Mouse (Mus musculus) neural tube, embryonic 14.5 days (tissue): Measurements from ENCODE around the gene Lemd2. TPM values are rescaled to one million over a fixed set of nuclear protein-coding genes. Genes with fewer than 3 reads are reported as not detected.
A peak's percentile ranks its signal among the peaks of the same experiment; 100 is the strongest.

ENCODE experiments used
- ATAC-seq: fragments of 200-750 bp; cut with Nextera tagmentation; 2 replicates; pipeline ENCODE4 v1.8.0; 2017; ENCODE audit warnings: low read depth, mild to moderate bottlenecking, moderate TSS enrichment, moderate library complexity
- H3K27ac ChIP-seq: fragments of 300-500 bp; sonication (generic); 2 replicates; pipeline ENCODE4 v1.5.1; 2014; ENCODE audit warnings: low read depth, mild to moderate bottlenecking, control low read depth, low read length, moderate library complexity, mixed read lengths
- H3K27me3 ChIP-seq: fragments of 300-500 bp; sonication (generic); 2 replicates; pipeline ENCODE4 v1.6.1; 2014; ENCODE audit warnings: low read length; ENCODE audit not compliant: control insufficient read depth, insufficient read depth
- H3K36me3 ChIP-seq: fragments of 300-500 bp; sonication (generic); 2 replicates; pipeline ENCODE4 v1.6.1; 2014; ENCODE audit warnings: low read length, mixed read lengths; ENCODE audit not compliant: control insufficient read depth, insufficient read depth
- H3K4me1 ChIP-seq: fragments of 300-500 bp; sonication (generic); 2 replicates; pipeline ENCODE4 v1.6.1; 2014; ENCODE audit warnings: low read length; ENCODE audit not compliant: control insufficient read depth, insufficient read depth
- H3K4me2 ChIP-seq: fragments of 300-500 bp; sonication (generic); 2 replicates; pipeline ENCODE4 v1.6.1; 2014; ENCODE audit warnings: mild to moderate bottlenecking, low read depth, low read length, control low read depth
- H3K4me3 ChIP-seq: fragments of 300-500 bp; sonication (generic); 2 replicates; pipeline ENCODE4 v1.5.1; 2014; ENCODE audit warnings: low read depth, low read length, control low read depth, mixed read lengths
- H3K9ac ChIP-seq: fragments of 300-500 bp; sonication (generic); replicated peaks from 2 replicates; pipeline ENCODE4 v1.6.1; 2014; ENCODE audit warnings: low read depth, mild to moderate bottlenecking, control low read depth, low read length, mixed read lengths
- H3K9me3 ChIP-seq: fragments of 300-500 bp; sonication (generic); 2 replicates; pipeline ENCODE4 v1.6.1; 2016; ENCODE audit warnings: low read length; ENCODE audit not compliant: control insufficient read depth
- WGBS: fragments of 180-500 bp; shearing (Covaris S2); extraction: QIAGEN DNeasy Blood & Tissue Kit; methylation state at CpG from one replicate; pipeline ENCODE4 v1.1.7; 2014; 5-methylcytosine and 5-hydroxymethylcytosine counted together
- polyA plus RNA-seq: library from polyadenylated mRNA; unstranded; fragments of >200 nt; fragmentation: Nextera tagmentation; extraction: Ambion mirVana; gene quantifications from 2 replicates; pipeline ENCODE4 v1.2.1, GENCODE M21; 2014

The Lemd2 gene
- polyA plus RNA-seq, 1 experiment from 2014 or later: 15.6 TPM

DNA sequence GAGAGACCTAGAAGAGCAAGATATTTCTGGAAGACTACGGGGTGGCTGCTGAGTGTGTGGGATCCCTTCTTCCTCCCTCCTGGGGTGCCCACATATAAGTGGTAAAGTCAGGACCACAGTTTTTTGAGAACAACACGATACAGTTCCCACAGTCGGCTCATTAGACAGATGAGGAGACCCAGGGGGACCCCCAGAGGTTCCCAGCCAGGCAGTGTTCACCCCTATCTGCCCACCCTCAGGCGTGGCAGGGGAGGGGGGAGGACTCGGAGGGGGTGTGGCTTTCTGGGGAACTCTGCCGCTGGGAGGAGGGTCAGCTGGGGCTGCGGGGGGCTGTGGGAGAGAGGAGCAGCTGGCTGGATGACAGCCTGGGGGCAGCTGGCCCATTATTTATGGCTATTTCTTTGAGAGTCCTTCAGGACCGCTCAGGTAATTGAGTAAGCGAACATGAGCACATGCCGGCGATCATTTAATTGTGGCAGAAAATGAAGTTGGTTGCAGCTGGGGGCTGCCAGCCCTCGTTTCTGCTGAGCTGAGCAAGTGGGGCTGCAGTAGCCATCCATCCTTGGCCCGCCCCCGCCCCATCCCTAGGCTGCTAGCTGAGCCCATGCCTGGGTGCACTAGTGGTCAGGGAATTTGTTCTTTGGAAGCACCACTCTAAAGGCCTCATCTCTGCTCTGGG, 28.9 kb downstream of the Lemd2 start:
- Histone ChIP-seq H3K4me3 (no peak overlapping the region), H3K4me1 (peaks cover 18% of the 10 kb centered on the region), H3K9ac (no peak overlapping the region), H3K9me3 (no peaks in the 10 kb centered on the region), H3K36me3 (no peaks in the 10 kb centered on the region), H3K27me3 (no peaks in the 10 kb centered on the region), H3K27ac (peak overlapping the region; percentile 39), H3K4me2 (no peak overlapping the region)
- ATAC-seq: peak; percentile 69; the same call in 1 of the 2 replicates
- 11% methylated on average over 14 of the region's 14 CpGs for WGBS

DNA sequence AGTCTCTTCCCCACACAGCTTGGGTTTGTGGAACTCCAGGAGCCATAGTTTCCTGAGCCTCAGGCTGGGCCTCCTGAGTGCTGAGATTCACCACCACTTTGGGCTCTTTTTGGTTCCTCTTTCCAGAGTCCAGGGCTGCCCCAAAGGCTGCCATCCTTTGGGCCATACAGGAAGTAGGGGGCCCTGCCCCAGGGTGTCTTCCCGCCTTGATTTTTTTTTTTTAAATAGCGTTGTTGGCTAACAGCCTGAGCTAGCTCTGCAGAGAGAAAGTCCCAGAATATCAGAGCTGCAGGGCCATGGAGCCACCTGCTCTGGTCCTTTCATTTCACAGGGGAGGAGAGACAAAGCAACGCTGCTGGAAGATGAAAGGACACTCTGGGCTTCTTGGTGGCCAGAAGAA, 30.6 kb downstream of the Lemd2 start:
- H3K4me3 ChIP-seq: no peak overlapping the region
- ATAC-seq: no peak
- WGBS: 70% methylated on average over 3 of the region's 3 CpGs

DNA sequence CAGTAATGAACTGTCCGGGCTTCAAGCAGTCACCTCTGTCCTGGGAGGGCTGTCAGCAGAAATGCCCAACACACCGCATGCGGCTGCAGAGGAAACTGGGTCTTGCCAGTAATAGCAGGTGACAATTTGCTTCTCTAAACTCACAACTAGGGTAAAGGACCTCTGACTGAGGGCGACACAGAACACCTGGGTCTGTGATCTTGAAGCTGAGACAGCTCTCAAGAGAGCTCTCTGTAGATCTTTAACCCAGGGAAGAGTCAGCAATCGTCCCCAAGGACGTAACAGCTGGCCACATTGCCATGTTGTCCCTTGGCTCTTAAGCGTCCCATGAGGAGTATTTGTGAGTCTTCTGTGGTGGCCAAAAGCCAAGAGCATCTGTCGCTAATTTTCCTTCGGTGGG, 31.8 kb downstream of the Lemd2 start:
- no peak overlapping the region for H3K4me3 ChIP-seq
- H3K9ac ChIP-seq: no peak overlapping the region
- H3K27ac ChIP-seq: no peak overlapping the region
- no peaks in the 10 kb centered on the region for H3K36me3 ChIP-seq
- H3K4me1 ChIP-seq: peaks cover 18% of the 10 kb centered on the region
- WGBS: 85% methylated on average over 9 of the region's 9 CpGs
- H3K4me2 ChIP-seq: no peak overlapping the region
- no peaks in the 10 kb centered on the region for H3K9me3 ChIP-seq
- no peaks in the 10 kb centered on the region for H3K27me3 ChIP-seq
- ATAC-seq: no peak

More for the DNA sequence above, 30.6 kb downstream of the Lemd2 start:
- Histone ChIP-seq H3K4me1 (peaks cover 18% of the 10 kb centered on the region), H3K27me3 (no peaks in the 10 kb centered on the region), H3K4me2 (no peak overlapping the region), H3K27ac (no peak overlapping the region), H3K36me3 (no peaks in the 10 kb centered on the region), H3K9ac (no peak overlapping the region), H3K9me3 (no peaks in the 10 kb centered on the region)

- H3K27me3 ChIP-seq: no peaks in the 10 kb centered on the region
- no peak overlapping the region for H3K9ac ChIP-seq
- H3K4me2 ChIP-seq: no peak overlapping the region
- no peak overlapping the region for H3K4me3 ChIP-seq
- no peaks in the 10 kb centered on the region for H3K36me3 ChIP-seq
- peaks cover 12% of the 10 kb centered on the region for H3K4me1 ChIP-seq
- WGBS: 72% methylated on average over 5 of the region's 5 CpGs
- ATAC-seq: no peak
- H3K9me3 ChIP-seq: no peaks in the 10 kb centered on the region
- no peak overlapping the region for H3K27ac ChIP-seq
Measured at GRCm38 (mm10) chr17:27171121-27171520, 33.1 kb downstream of the Lemd2 start.

GRCm38 (mm10) chr17:27169952-27170695, 34.1 kb downstream of the Lemd2 start:
- Histone ChIP-seq H3K4me2 (no peak overlapping the region), H3K4me3 (no peak overlapping the region), H3K4me1 (peaks cover 7% of the 10 kb centered on the region), H3K27ac (no peak overlapping the region), H3K27me3 (no peaks in the 10 kb centered on the region), H3K36me3 (no peaks in the 10 kb centered on the region), H3K9ac (no peak overlapping the region), H3K9me3 (no peaks in the 10 kb centered on the region)
- WGBS: 73% methylated on average over 11 of the region's 11 CpGs
- ATAC-seq: no peak

- no peaks in the 10 kb centered on the region for H3K36me3 ChIP-seq
Measured at GRCm38 (mm10) chr17:27168569-27168968, 35.7 kb downstream of the Lemd2 start.

GRCm38 (mm10) chr17:27167545-27167944, 36.7 kb downstream of the Lemd2 start, which contains the start of gene Ip6k3:
Ip6k3 (minus strand) TSS chr17:27167795.
- Histone ChIP-seq H3K9me3 (no peaks in the 10 kb centered on the region), H3K27me3 (no peaks in the 10 kb centered on the region), H3K4me2 (no peak within 1 kb of the TSS), H3K4me1 (peaks cover 10% of the 10 kb centered on the region; the same call in 1 of the 2 replicates), H3K4me3 (no peak within 1 kb of the TSS), H3K9ac (no peak within 1 kb of the TSS), H3K27ac (no peak within 1 kb of the TSS), H3K36me3 (no peaks in the 10 kb centered on the region)
- no peak for ATAC-seq
- 56% methylated on average over 4 of the region's 4 CpGs for WGBS

More at GRCm38 (mm10) chr17:27168569-27168968, 35.7 kb downstream of the Lemd2 start:
- Histone ChIP-seq H3K9me3 (no peaks in the 10 kb centered on the region), H3K27ac (no peak overlapping the region), H3K4me3 (no peak overlapping the region), H3K4me1 (peaks cover 7% of the 10 kb centered on the region; the same call in 1 of the 2 replicates), H3K9ac (no peak overlapping the region), H3K27me3 (no peaks in the 10 kb centered on the region), H3K4me2 (no peak overlapping the region)
- no peak for ATAC-seq
- WGBS: 98% methylated on average over 4 of the region's 4 CpGs

GRCm38 (mm10) chr17:27166901-27167300, 37.4 kb downstream of the Lemd2 start:
- 82% methylated on average over 6 of the region's 6 CpGs for WGBS
- H3K9me3 ChIP-seq: no peaks in the 10 kb centered on the region

More at GRCm38 (mm10) chr17:27166901-27167300, 37.4 kb downstream of the Lemd2 start:
- no peak overlapping the region for H3K4me2 ChIP-seq
- no peaks in the 10 kb centered on the region for H3K27me3 ChIP-seq
- H3K36me3 ChIP-seq: no peaks in the 10 kb centered on the region
- peaks cover 10% of the 10 kb centered on the region; the same call in 1 of the 2 replicates for H3K4me1 ChIP-seq
- ATAC-seq: no peak
- no peak overlapping the region for H3K9ac ChIP-seq
- no peak overlapping the region for H3K27ac ChIP-seq
- no peak overlapping the region for H3K4me3 ChIP-seq
